Mouse (Mus musculus) thymus, adult 2 months (tissue): ENCODE measurements around the gene Foxred1.

Source experiments
- CTCF ChIP-seq: fragments of 200-500 bp; IDR thresholded peaks from 2 replicates; pipeline ENCODE4 v1.5.1; 2012; ENCODE audit warnings: mild to moderate bottlenecking, control low read depth, low read length, moderate library complexity, borderline replicate concordance; ENCODE audit not compliant: control insufficient read depth, poor library complexity, insufficient read depth; ENCODE audit errors: extremely low read depth
- POLR2A ChIP-seq: fragments of 200-500 bp; IDR thresholded peaks from 2 replicates; pipeline ENCODE4 v1.6.1; 2012; ENCODE audit warnings: mild to moderate bottlenecking, low read length, control low read depth, moderate library complexity; ENCODE audit not compliant: control insufficient read depth, poor library complexity, insufficient read depth; ENCODE audit errors: extremely low read depth

DNA sequence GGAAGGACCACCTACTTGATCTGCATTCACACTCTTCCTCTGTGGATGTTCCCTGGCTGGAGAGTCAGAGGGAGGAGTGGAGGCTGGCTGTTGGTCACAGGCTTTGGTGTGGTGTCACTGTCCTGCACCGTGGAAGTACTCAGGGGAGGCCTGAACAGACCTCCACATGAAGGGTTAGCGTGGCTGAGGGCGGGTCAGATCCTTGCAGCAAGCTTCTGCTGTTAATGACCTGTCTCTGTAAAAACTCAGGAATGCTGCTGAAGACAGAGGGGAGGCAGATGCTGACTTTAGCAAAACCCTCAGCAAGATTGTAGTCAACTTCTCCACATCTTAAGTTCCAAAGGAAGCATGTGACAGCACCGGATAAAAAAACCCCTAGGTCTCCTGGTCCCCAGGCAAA, 54.0 kb downstream of the Foxred1 start:
- TF ChIP-seq POLR2A (no peak), CTCF (no peak)
